In the genomic region with DNA sequence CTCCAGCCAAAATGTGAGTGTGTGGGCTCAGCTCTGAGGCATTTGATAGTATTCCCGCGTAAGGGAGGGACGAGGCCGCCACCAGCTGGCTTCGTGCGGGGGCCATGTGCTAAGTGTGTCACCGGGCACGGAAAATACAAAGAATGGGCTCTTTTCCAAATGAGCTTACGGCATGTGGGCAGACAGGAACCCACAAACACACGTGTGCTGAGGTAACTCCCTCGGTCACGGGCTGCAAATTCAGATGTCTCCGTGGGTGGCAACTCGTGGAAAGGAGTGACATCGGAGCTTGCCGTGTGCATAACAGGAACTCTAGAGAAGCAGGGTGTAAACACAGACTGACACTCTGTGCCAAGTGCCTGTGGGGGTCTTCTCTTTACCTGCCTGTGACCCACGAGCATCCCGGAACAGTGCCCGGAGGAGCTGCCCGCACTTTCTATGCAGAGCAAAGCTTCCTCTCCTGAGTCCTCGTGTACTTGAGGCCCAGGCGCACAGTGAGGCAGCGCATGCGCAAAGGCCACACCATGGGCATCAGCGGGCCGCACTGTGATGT, we compare ENCODE assay signal across 7 mouse cellular contexts.
DNase-seq lines count a peak whose midpoint lies in the region; ATAC-seq lines count a peak whose summit lies in the region.

No protein-coding gene starts in this region.

- intact Hi-C loops in heart, postnatal 25 days (cut with DNase I) = no loop called here

- peak; percentile 7 to 29 for DNase-seq in lung, adult 18-20 months
- DNase-seq in lung, postnatal 36 days = no peak
- DNase-seq in fibroblast of lung, adult 2 months (ENCODE audit: low read depth) = peak; percentile 49
- peak; percentile 18 for DNase-seq in heart, postnatal 25 days (ENCODE audit: low spot score)
- DNase-seq in lung, postnatal 10 days = peak; percentile 50
- no peak for DNase-seq in T-cell, adult 2 months (ENCODE audit: low spot score)

- no peak for ATAC-seq in megakaryocyte, adult 5-6 weeks (ENCODE audit: poor library complexity, severe bottlenecking)

Comparison
In these comparisons a context has a peak if more than half of its experiments do, and no peak if none do; other contexts are left out.
1. DNase-seq: peak in lung, adult 18-20 months (2 of 2), fibroblast of lung, adult 2 months (single experiment), heart, postnatal 25 days (single experiment) and lung, postnatal 10 days (single experiment); none in lung, postnatal 36 days (single experiment) and T-cell, adult 2 months (single experiment).